Mouse (Mus musculus): ENCODE results near the gene Gm29735. TPM values are rescaled to one million over a fixed set of nuclear protein-coding genes. Genes with fewer than 3 reads are reported as not detected.
"Not testable (repeated sequence)": the region's sequence is repeated elsewhere in the genome, so short reads cannot be mapped to it uniquely, and the experiment has no call there.

The Gm29735 gene
- not detected in 2 replicates for polyA plus RNA-seq (2015; fragmentation: Nextera tagmentation; extraction: Ambion mirVana)

DNA sequence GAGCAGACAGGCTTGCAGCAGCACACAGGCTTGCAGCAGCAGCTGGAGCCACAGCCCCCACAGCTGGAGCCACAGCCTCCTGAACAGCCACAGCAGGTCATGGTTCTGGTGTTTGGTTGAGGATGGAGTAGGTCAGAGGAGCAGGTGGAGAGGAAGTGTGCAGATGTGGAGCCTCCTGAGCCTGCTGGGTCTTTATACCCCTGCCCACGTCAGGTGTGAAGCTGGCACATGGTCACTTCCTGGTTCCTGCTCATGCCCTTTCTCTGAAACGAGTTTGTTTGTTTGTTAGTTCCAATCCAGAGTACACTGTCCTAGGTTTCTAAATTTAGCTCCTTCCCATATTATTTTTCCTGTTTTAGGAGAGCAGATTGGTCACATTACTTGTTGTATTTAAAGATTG is at the start of gene Gm29735:
Gene Gm29735, minus strand, starts transcription at position 101 of the 400 bp plus-strand sequence.
- not testable (repeated sequence) for H3K9me3 ChIP-seq; H3K9ac ChIP-seq; H3K4me1 ChIP-seq; H3K36me3 ChIP-seq; ATAC-seq (ENCODE audit: borderline replicate concordance, extremely low read depth, low FRiP score, low TSS enrichment); H3K27ac ChIP-seq; H3K4me3 ChIP-seq; H3K27me3 ChIP-seq; H3K4me2 ChIP-seq
- WGBS: 33% methylated on average over 2 of the region's 2 CpGs

DNA sequence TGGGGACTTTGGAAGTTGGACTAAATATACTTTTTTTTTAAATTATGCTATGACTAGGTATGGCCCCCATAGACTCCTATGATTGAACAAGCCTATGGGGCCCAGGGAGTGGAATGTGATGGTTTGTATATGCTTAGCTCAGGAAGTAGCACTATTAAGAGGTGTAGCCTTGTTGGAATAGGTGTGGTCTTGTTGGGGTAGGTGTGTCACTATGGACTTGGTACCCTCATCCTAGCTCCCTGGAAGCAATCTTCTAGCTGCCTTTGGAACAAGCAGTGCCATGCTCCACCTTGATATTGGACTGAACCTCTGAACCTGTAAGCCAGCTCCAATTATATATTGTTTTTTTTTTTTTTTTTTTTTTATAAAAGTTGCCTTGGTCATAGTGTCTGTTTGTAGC is 48.6 kb upstream of the Gm29735 start:
- Histone ChIP-seq H3K27ac (no peak overlapping the region), H3K36me3 (no peaks in the 10 kb centered on the region), H3K4me1 (no peaks in the 10 kb centered on the region), H3K27me3 (no peaks in the 10 kb centered on the region), H3K4me3 (no peak overlapping the region), H3K4me2 (no peak overlapping the region), H3K9me3 (no peaks in the 10 kb centered on the region), H3K9ac (no peak overlapping the region)
- ATAC-seq (ENCODE audit: borderline replicate concordance, extremely low read depth, low FRiP score, low TSS enrichment): no peak

DNA sequence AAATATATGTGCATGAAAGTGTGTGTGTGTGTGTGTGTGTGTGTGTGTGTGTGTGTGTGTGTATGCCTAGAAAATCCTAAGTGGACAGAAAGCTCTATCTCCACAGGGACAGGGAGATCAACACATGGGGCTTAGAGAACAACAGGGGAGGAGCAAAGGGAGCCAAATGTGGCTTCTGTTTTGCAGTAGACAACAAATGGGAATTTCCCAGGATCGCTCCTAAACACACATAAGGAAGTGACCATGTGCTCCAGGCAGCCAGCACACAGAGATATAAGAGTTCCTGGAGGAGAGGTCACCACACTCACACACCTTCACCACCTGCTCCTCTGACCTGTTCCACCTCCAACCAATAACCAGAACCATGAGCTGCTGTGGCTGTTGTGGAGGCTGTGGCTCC is 44.2 kb upstream of the Gm29735 start, which contains the start of gene Krtap5-3:
Gene Krtap5-3, plus strand, starts transcription at position 301 of the 400 bp plus-strand sequence.
- H3K4me1 ChIP-seq: no peaks in the 10 kb centered on the region
- H3K27me3 ChIP-seq: no peaks in the 10 kb centered on the region
- H3K4me3 ChIP-seq: no peak within 1 kb of the TSS
- no peaks in the 10 kb centered on the region for H3K36me3 ChIP-seq
- no peak within 1 kb of the TSS for H3K4me2 ChIP-seq
- no peak within 1 kb of the TSS for H3K27ac ChIP-seq
- H3K9me3 ChIP-seq: no peaks in the 10 kb centered on the region
- no peak within 1 kb of the TSS for H3K9ac ChIP-seq
- no peak for ATAC-seq (ENCODE audit: borderline replicate concordance, extremely low read depth, low FRiP score, low TSS enrichment)
- WGBS: 57% methylated on average over 1 of the region's 1 CpGs

DNA sequence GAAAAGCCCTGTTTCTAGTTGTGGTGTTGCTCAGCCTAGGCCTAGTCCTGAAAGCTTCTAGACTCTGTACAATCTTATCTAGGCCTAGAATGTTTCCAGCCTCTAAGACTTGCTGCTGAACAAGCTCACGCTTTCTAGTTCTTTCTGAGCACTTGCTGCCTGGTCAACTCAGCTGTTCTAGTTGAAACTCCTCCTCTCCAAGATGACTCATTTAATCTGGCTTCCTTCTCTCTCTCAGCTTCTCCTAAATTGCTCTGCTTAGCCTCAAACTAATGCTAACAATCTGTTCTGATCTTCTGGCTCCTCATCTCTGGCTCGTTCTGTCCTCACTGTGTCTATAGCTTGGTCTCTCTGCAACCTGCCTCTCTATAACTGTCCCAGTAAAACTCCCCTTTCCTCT is 41.8 kb upstream of the Gm29735 start:
- H3K27ac ChIP-seq: no peak overlapping the region
- H3K27me3 ChIP-seq: no peaks in the 10 kb centered on the region
- H3K9me3 ChIP-seq: no peaks in the 10 kb centered on the region
- ATAC-seq (ENCODE audit: borderline replicate concordance, extremely low read depth, low FRiP score, low TSS enrichment): no peak
- no peaks in the 10 kb centered on the region for H3K36me3 ChIP-seq
- H3K4me1 ChIP-seq: no peaks in the 10 kb centered on the region
- no peak overlapping the region for H3K4me3 ChIP-seq
- no peak overlapping the region for H3K9ac ChIP-seq
- WGBS: 75% methylated on average over 2 of the region's 2 CpGs
- no peak overlapping the region for H3K4me2 ChIP-seq

DNA sequence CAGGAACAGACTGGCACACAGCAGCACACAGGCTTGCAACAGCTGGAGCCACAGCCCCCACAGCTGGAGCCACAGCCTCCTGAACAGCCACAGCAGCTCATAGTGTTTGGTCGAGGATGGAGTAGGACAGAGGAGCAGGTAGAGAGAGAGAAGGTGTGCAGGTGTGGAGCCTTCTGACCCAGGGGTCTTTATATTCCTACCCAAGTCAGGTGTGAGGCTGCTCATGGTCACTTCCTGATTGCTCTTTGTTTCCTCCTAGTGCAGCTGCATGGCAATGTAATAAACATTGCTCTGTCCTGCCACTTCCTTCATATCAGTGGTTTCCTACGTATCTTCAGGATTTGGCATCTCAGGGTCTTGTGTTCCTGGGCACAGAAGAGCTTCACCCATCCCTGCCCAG is 33.4 kb upstream of the Gm29735 start, which contains the start of gene Gm10153:
Gene Gm10153, minus strand, starts transcription at position 101 of the 400 bp plus-strand sequence.
- WGBS: 27% methylated on average over 2 of the region's 2 CpGs
- Histone ChIP-seq H3K9ac (no peak within 1 kb of the TSS), H3K27ac (no peak within 1 kb of the TSS), H3K4me2 (no peak within 1 kb of the TSS), H3K4me1 (no peaks in the 10 kb centered on the region), H3K4me3 (no peak within 1 kb of the TSS), H3K27me3 (no peaks in the 10 kb centered on the region), H3K9me3 (no peaks in the 10 kb centered on the region), H3K36me3 (no peaks in the 10 kb centered on the region)
- ATAC-seq (ENCODE audit: borderline replicate concordance, extremely low read depth, low FRiP score, low TSS enrichment): no peak

DNA sequence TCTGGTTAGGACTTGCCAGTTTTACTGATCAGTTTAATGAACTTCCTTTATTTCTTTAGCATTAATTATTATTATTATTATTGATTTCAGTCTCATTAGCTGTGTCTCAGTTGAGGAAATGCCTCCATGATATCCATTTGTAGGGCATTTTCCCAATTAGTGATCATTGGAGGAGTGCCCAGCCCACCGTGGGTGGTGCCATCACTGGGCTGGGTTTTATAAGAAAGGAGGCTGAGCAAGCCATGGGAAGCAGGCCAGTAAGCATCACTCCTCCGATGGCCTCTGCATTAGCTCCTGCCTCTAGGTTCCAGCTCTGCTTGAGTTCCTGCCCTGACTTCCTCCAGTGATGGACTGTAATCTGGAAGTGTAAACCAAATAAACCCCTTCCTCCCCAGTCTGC is 31.2 kb upstream of the Gm29735 start:
- Histone ChIP-seq H3K4me1 (no peaks in the 10 kb centered on the region), H3K27ac (no peak overlapping the region), H3K4me2 (no peak overlapping the region), H3K4me3 (no peak overlapping the region), H3K9ac (no peak overlapping the region), H3K36me3 (no peaks in the 10 kb centered on the region), H3K9me3 (no peaks in the 10 kb centered on the region), H3K27me3 (no peaks in the 10 kb centered on the region; the same call in 1 of the 2 replicates)
- WGBS: 58% methylated on average over 2 of the region's 2 CpGs
- no peak for ATAC-seq (ENCODE audit: borderline replicate concordance, extremely low read depth, low FRiP score, low TSS enrichment)

DNA sequence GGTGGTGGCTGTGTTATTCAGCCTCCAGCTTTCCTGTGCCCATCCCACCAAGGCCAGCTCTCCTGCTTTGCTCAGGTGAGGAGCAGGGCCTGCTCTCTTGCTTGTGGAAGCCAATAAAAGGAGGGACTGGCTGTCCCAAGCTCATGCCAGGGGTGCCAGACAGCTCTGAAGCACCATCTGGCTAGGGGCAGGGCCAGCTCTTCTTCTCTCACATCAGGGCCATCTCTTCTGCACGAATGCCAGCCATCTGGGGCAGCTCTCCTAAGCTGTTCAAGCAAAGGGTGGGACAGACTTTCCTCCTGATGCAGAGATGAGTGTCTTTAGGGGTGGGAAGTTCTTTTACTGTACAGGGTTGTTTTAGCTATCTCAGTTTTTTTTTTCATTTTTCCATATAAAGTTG is 24.1 kb upstream of the Gm29735 start:
- Histone ChIP-seq H3K9me3 (no peaks in the 10 kb centered on the region), H3K4me3 (no peak overlapping the region), H3K9ac (no peak overlapping the region), H3K27me3 (no peaks in the 10 kb centered on the region; the same call in 1 of the 2 replicates), H3K4me2 (no peak overlapping the region), H3K27ac (no peak overlapping the region), H3K36me3 (no peaks in the 10 kb centered on the region), H3K4me1 (no peaks in the 10 kb centered on the region)
- ATAC-seq (ENCODE audit: borderline replicate concordance, extremely low read depth, low FRiP score, low TSS enrichment): no peak
- WGBS: 55% methylated on average over 1 of the region's 1 CpGs

DNA sequence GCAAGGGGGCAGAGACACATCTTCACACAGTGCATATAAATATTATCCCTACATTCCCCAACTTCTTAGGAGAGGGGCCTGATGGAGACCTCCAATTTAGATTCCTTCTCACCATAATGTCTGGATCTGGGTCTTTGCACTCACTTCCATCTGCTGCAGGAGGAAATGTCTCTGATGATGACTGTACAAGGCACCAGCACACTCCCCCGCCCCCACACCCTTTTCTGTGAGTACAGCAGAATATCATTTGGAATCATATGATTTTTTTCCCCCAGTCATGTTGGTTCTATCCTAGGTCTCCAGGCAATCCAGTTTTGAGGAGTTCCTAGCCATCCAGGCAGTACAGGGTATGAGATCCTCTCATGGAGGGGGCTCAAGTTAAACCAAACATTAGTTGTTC is 21.8 kb upstream of the Gm29735 start:
- no peaks in the 10 kb centered on the region for H3K9me3 ChIP-seq
- H3K27ac ChIP-seq: no peak overlapping the region
- 86% methylated on average over 1 of the region's 1 CpGs for WGBS
- no peaks in the 10 kb centered on the region for H3K36me3 ChIP-seq
- H3K4me1 ChIP-seq: no peaks in the 10 kb centered on the region
- H3K4me3 ChIP-seq: no peak overlapping the region
- H3K4me2 ChIP-seq: no peak overlapping the region
- ATAC-seq (ENCODE audit: borderline replicate concordance, extremely low read depth, low FRiP score, low TSS enrichment): no peak
- H3K9ac ChIP-seq: no peak overlapping the region
- no peaks in the 10 kb centered on the region for H3K27me3 ChIP-seq

DNA sequence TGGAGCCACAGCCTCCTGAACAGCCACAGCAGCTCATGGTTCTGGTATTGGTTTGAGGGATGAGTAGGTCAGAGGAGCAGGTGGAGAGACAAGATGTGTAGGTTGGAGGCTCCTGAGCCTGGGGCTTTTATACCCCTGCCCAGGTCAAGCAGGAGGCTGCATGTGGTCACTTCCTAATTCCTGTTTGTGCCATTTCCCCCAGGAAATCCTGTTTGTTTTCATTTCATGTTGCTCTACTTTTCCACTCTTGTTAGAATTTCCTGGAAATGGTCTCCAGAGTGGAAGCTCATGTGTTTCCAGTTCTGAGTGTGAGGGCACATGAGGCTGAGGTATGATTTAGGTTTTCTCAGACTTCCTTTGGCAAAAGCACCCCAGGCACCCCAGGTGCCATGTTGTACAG is 19.0 kb upstream of the Gm29735 start, which contains the start of gene Krtap5-2:
Gene Krtap5-2, minus strand, starts transcription at position 101 of the 400 bp plus-strand sequence.
- H3K4me3 ChIP-seq; H3K4me1 ChIP-seq; H3K9ac ChIP-seq; H3K4me2 ChIP-seq; H3K36me3 ChIP-seq; H3K9me3 ChIP-seq; ATAC-seq (ENCODE audit: borderline replicate concordance, extremely low read depth, low FRiP score, low TSS enrichment); H3K27me3 ChIP-seq; H3K27ac ChIP-seq: not testable (repeated sequence)

DNA sequence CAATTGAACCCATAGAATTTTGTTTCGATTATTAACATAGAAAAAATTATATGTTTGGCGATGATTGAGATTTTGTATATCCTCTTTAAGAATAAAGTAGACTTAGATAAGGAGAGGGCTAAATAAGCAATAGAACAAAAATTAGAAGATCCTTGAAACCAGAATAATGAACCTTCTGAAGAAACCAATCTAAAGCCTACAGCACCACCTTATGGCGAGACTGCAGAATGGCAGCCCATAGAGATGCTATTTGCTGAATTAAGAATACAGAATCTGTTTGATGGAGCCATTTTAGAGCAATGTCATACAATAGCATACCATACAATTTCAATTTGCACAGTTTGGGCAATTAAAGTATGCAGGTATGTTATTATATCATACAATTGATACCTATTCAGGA is 12.9 kb upstream of the Gm29735 start:
- 44% methylated on average over 3 of the region's 3 CpGs for WGBS
- ATAC-seq (ENCODE audit: borderline replicate concordance, extremely low read depth, low FRiP score, low TSS enrichment): no peak
- no peak overlapping the region for H3K4me3 ChIP-seq

DNA sequence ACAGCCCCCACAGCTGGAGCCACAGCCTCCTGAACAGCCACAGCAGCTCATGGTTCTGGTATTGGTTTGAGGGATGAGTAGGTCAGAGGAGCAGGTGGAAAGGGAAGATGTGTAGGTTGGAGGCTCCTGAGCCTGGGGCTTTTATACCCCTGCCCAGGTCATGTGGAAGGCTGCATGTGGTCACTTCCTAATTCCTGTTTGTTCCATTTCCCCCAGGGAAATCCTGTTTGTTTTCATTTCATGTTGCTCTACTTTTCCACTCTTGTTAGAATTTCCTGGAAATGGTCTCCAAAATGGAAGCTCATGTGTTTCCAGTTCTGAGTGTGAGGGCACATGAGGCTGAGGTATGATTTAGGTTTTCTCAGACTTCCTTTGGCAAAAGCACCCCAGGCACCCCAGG is 8.7 kb upstream of the Gm29735 start, which contains the start of gene Gm4553:
Gene Gm4553, minus strand, starts transcription at position 101 of the 400 bp plus-strand sequence.
- H3K27ac ChIP-seq; H3K4me3 ChIP-seq; H3K4me2 ChIP-seq; H3K36me3 ChIP-seq; H3K9me3 ChIP-seq; ATAC-seq (ENCODE audit: borderline replicate concordance, extremely low read depth, low FRiP score, low TSS enrichment); H3K4me1 ChIP-seq; H3K9ac ChIP-seq; H3K27me3 ChIP-seq: not testable (repeated sequence)

More for the DNA sequence above, 12.9 kb upstream of the Gm29735 start:
- Histone ChIP-seq H3K9me3 (no peaks in the 10 kb centered on the region), H3K4me1 (no peaks in the 10 kb centered on the region), H3K9ac (no peak overlapping the region), H3K27ac (no peak overlapping the region), H3K4me2 (no peak overlapping the region), H3K27me3 (no peaks in the 10 kb centered on the region), H3K36me3 (no peaks in the 10 kb centered on the region)

DNA sequence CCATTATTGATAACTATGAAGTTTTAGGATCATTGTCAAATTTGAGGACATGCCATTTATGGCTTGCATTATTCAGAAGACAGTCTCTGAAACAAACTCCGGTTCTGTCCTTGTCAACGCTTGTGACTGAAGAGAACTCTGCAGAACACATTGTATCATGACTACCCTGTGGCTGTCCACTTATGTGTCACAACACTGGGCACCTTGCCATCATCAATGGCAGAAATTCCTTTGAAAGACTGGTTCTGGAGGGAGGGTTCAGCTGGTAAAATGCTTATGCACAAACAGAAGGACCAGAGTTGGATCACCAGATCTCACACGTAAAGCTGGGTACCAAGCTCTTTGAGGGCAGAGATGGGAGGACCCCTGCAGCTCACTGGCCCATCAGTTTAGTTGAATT is 2.5 kb upstream of the Gm29735 start:
- Histone ChIP-seq H3K4me3 (no peak overlapping the region), H3K36me3 (no peaks in the 10 kb centered on the region), H3K4me1 (no peaks in the 10 kb centered on the region), H3K9ac (no peak overlapping the region), H3K9me3 (no peaks in the 10 kb centered on the region), H3K4me2 (no peak overlapping the region), H3K27ac (no peak overlapping the region), H3K27me3 (no peaks in the 10 kb centered on the region)
- ATAC-seq (ENCODE audit: borderline replicate concordance, extremely low read depth, low FRiP score, low TSS enrichment): no peak
- WGBS: 88% methylated on average over 3 of the region's 3 CpGs

DNA sequence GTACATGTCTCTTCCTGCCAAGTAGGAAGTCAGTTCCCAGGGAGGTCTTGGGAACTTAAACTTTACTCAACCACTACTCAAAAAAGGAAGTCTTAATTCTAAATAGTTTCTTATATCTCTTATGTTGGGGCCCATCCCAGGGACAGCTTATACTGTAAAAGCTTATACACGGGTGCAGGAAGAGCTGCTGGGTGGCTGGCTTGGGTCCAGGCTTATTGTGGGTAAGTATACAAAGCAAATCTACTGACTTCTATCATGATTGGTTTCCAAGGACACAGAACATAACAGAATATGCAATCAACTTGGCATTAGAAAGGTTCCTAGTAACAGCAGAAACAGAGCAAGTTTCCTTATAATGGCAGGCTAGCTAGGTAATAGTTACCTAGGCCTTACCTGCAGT is 1.6 kb downstream of the Gm29735 start:
- no peak for ATAC-seq (ENCODE audit: borderline replicate concordance, extremely low read depth, low FRiP score, low TSS enrichment)
- Histone ChIP-seq H3K27ac (no peak overlapping the region), H3K36me3 (no peaks in the 10 kb centered on the region), H3K9me3 (no peaks in the 10 kb centered on the region), H3K27me3 (no peaks in the 10 kb centered on the region), H3K9ac (no peak overlapping the region), H3K4me1 (no peaks in the 10 kb centered on the region), H3K4me2 (no peak overlapping the region), H3K4me3 (no peak overlapping the region)
- 41% methylated on average over 1 of the region's 1 CpGs for WGBS

Measured in lung, embryonic 15.5 days (tissue).